In the genomic region with DNA sequence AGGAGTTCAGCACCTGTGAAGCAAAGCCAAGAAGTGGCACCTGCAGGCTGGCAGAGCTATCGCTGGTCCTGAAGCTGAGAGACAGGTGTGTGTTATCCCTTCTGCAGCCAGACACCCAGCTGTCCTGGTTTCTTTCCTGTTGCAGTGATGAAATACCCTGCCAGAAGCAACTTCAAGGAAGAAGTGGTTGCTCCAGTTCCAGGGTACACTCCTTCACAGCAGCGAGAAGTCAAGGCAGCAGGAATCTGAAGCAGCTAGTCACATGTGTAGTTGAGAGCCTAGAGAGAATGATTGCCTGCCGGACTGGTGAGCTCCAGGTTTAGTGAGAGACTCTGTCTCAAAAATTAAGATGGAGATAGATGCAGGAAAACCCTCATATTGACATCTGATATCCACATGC, we compare ENCODE assay signal across 13 mouse cellular contexts.
"Had no signal": no experiment of that assay in that cellular context is flagged by ENCODE, and none has a peak within 500 bp of the region (broad histone marks: within the 10 kb centered on the region; RNA-seq: fewer than 3 reads in every experiment).

No protein-coding gene starts in this region.

- ATAC-seq: inflammation-experienced regulatory T-cells, adult 6 months; intestine, postnatal 0 days; midbrain, embryonic 15.5 days had no signal

- H3K4me2 ChIP-seq: liver, embryonic 11.5 days; liver, embryonic 15.5 days; midbrain, embryonic 15.5 days; neural tube, embryonic 12.5 days had no signal

- H3K4me1 ChIP-seq: limb, embryonic 10.5 days; midbrain, embryonic 15.5 days; neural tube, embryonic 12.5 days had no signal

- H3K36me3 ChIP-seq: limb, embryonic 10.5 days; liver, embryonic 15.5 days; midbrain, embryonic 15.5 days; neural tube, embryonic 12.5 days had no signal

- H3K4me3 ChIP-seq: left cerebral cortex, adult 2 months; limb, embryonic 10.5 days; liver, embryonic 15.5 days; midbrain, embryonic 15.5 days; neural tube, embryonic 12.5 days had no signal

- H3K27ac ChIP-seq: left cerebral cortex, adult 2 months; limb, embryonic 10.5 days; midbrain, embryonic 15.5 days; neural tube, embryonic 12.5 days had no signal

- H3K27me3 ChIP-seq: liver, embryonic 15.5 days; midbrain, embryonic 15.5 days; neural tube, embryonic 12.5 days had no signal

- DNase-seq: kidney, adult 8-10 months; kidney, postnatal 25 days; retina, postnatal 1 day; right cerebral cortex, postnatal 4 days; spleen, adult 18-20 months had no signal

- H3K9ac ChIP-seq: liver, embryonic 15.5 days; midbrain, embryonic 15.5 days; neural tube, embryonic 12.5 days had no signal

- H3K9me3 ChIP-seq: limb, embryonic 10.5 days; liver, embryonic 15.5 days; midbrain, embryonic 15.5 days; neural tube, embryonic 12.5 days had no signal
